Mouse (Mus musculus): ENCODE data around the gene Abcf1.
A peak's percentile ranks its signal among the peaks of the same experiment; 100 is the strongest.
"Not testable (repeated sequence)": the region's sequence is repeated elsewhere in the genome, so short reads cannot be mapped to it uniquely, and the experiment has no call there.

Abcf1 gene

GRCm38 (mm10) chr17:35969418-35970389 is at the start of gene Abcf1:
Abcf1 (minus strand) TSS chr17:35969761.
- peak; percentile 97 to 99 for DNase-seq (ENCODE audit: low spot score in 2 of 2)

- DNase-seq (ENCODE audit: low spot score in 2 of 2), result no peak
Measured at GRCm38 (mm10) chr17:36018979-36019378, 49.4 kb upstream of the Abcf1 start.

DNA sequence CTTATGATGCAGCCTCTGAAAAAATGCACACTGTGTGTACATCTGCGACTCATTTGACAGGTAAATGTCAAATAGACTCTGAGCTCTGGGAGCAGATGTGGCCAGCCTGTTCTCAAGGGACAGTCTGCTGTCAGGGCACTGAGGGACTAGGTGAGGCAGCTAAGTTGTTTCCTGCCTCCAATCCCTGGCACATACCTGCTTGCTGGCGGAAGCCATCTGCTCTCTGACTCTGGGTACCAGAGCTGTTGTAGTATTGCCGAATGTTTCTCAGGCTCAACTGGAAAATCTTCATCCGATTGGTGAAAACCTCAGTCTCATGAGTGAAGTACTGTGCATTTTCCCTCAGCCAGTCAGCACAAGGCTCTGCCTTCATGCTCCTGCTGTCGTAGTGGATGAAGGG is 47.5 kb upstream of the Abcf1 start:
- DNase-seq (ENCODE audit: low spot score in 2 of 2), result no peak

DNA sequence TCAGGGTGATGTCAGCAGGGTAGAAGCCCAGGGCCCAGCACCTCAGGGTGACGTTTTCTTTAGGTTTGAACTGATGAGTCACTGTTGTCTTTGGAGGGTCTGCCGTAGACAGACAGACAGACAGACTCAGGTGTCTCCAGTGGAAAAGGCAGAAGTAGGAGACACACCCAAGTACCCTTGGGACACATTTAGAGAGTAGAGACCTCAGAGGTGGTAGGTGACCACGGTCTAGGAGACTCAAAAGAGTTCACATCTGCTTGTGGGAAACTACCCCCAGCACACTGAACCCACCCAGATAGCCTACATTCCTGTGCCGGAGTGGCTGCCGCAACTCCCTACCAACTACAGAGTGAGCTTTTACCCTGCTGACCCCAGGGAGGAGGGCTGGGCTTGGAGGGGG is 45.4 kb upstream of the Abcf1 start:
- DNase-seq (ENCODE audit: low spot score in 2 of 2), result no peak

GRCm38 (mm10) chr17:36004409-36004808 is 34.8 kb upstream of the Abcf1 start:
- DNase-seq (ENCODE audit: low spot score in 2 of 2), result not testable (repeated sequence)

- no peak for DNase-seq (ENCODE audit: low spot score in 2 of 2)
Measured at GRCm38 (mm10) chr17:36003331-36003730, 33.8 kb upstream of the Abcf1 start.

GRCm38 (mm10) chr17:36001966-36002365 is 32.4 kb upstream of the Abcf1 start:
- DNase-seq (ENCODE audit: low spot score in 2 of 2), result no peak

- DNase-seq (ENCODE audit: low spot score in 2 of 2), result no peak
Measured at GRCm38 (mm10) chr17:36001121-36001897, 31.7 kb upstream of the Abcf1 start.

DNA sequence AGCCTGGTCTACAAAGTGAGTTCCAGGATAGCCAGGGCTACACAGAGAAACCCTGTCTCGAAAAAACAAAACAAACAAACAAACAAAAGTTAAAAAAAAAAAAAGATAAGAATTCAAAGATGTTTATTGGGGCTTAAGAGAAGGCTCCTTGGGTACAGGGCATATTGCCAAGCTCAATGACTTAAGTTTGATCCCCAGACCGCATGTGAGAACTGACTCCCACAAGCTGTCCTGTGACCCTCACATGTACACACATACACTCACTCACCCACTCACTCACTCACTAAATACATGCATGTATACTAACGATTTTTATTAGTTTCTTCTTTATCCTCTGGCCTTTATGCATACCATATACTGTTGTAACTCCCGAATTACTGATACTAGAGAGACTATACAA is 30.8 kb upstream of the Abcf1 start:
- no peak for DNase-seq (ENCODE audit: low spot score in 2 of 2)

DNA sequence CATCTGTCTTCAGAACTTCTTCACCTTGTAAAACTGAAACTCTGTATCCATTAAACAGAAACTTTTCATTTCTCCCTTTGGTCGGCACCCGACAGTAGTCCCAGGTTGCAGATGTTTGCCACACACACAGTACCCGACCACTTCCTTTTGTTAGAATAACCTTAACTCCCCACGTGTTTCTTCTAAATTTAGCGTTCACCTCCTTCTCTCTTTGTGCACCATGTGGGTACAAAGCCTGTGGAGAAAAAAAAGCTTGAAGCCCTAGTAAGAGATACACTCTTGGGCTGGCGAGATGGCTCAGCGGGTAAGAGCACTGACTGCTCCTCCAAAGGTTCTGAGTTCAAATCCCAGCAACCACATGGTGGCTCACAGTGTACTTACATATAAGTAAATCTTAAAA is 29.8 kb upstream of the Abcf1 start:
- DNase-seq (ENCODE audit: low spot score in 2 of 2), result no peak

GRCm38 (mm10) chr17:35998545-35999305 is 29.2 kb upstream of the Abcf1 start:
- DNase-seq (ENCODE audit: low spot score in 2 of 2), result no peak

- no peak for DNase-seq (ENCODE audit: low spot score in 2 of 2)
Measured at GRCm38 (mm10) chr17:35997713-35998510, 28.4 kb upstream of the Abcf1 start.

- peak; percentile 85 to 93 for DNase-seq (ENCODE audit: low spot score in 2 of 2)
Measured at GRCm38 (mm10) chr17:35996949-35997348, 27.4 kb upstream of the Abcf1 start.

GRCm38 (mm10) chr17:35994879-35995240 is 25.3 kb upstream of the Abcf1 start:
- DNase-seq (ENCODE audit: low spot score in 2 of 2), result no peak

GRCm38 (mm10) chr17:35994175-35994878 is 24.8 kb upstream of the Abcf1 start:
- peak; percentile 67 to 76 for DNase-seq (ENCODE audit: low spot score in 2 of 2)

- DNase-seq (ENCODE audit: low spot score in 2 of 2), result peak in 1 of 2 experiments; percentile 76
Measured at GRCm38 (mm10) chr17:35993675-35994074, 24.1 kb upstream of the Abcf1 start.

DNA sequence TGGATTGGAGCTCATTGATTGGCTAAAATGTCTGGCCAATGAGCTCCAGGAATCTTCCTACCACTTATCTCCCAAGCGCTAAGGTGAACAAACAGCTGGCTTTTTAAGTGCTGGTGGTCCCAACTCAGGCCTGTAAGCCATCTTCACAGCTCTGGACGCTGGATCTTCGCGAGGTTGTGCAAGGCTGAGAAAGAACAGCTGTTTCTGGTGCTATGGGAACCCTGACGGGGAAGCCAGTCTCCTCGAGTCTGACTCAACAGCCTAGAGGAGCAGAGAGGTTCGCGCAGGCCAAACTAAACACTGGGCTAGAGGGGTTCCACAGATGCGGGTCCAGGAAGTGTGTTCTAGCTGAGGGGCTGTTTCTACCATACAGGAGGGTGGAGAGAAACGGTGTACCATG is 22.2 kb upstream of the Abcf1 start:
- DNase-seq (ENCODE audit: low spot score in 2 of 2), result no peak

DNA sequence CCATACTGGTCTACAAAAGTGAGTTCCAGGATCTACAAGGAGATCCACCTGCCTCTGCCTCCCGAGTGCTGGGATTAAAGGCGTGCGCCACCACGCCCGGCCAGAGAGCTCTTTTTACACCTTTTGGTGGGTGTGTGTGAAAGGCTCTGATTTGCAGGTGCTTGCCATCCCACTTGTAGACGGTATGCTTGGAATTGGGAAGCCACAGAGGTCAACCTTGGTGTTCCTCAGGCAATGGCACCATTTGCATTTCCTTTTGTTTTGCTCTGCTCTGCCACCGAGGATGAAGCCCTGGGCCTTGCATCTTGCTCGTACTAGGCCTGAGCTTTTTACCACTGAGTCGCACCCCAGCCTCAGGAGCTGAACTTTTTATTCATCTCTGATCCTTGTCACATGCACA is 12.2 kb upstream of the Abcf1 start:
- DNase-seq (ENCODE audit: low spot score in 2 of 2), result no peak

DNA sequence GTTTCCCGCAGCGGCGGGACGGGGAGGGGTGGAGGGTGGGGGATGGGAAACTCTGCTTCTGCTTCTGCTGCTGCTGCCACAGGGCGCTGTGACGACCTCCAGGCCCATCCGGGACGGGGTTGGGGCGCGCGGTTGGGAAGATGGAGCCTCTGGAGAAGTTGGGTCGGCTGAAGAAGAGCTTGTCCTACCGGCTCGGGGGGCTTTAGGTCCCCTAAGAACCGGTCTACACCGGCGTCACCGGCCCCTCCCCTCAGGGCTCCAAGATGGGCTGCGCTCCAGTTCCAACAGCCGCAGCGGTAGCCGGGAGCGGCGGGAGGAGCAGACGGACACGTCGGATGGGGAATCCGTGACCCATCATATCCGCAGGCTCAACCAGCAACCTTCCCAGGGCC is 10.8 kb upstream of the Abcf1 start:
- DNase-seq (ENCODE audit: low spot score in 2 of 2), result peak; percentile 51 to 59
